Mouse (Mus musculus) heart, postnatal 0 days (tissue): ENCODE measurements around the gene Sars2.

ENCODE experiments used
- CTCF ChIP-seq: IDR thresholded peaks from 2 replicates; pipeline ENCODE4 v1.5.1; 2016; ENCODE audit warnings: antibody characterized with exemption, control low read depth, low read depth
- EP300 ChIP-seq: IDR thresholded peaks from 2 replicates; pipeline ENCODE4 v1.6.1; 2016; ENCODE audit warnings: antibody characterized with exemption, low read depth

- no peak for TF ChIP-seq CTCF
- TF ChIP-seq EP300 = no peak
These were observed 32.3 kb upstream of the Sars2 start for GRCm38 (mm10) chr7:28709454-28709853.
